Mouse (Mus musculus) skeletal muscle tissue, adult 2 months (tissue): Measurements from ENCODE around the gene Abcb6.

Experiments
- DNase-seq: peaks from one replicate; pipeline ENCODE4 v3.0.0-alpha.2; 2012; ENCODE audit warnings: low read depth, low spot score

The Abcb6 gene

GRCm38 (mm10) chr1:75180105-75180590 is at the start of gene Abcb6:
TSS of gene Abcb6 (minus strand) at chr1:75180392.
- DNase-seq: peak; percentile 80

GRCm38 (mm10) chr1:75229158-75229557 is 49.0 kb upstream of the Abcb6 start:
- DNase-seq: no peak

DNA sequence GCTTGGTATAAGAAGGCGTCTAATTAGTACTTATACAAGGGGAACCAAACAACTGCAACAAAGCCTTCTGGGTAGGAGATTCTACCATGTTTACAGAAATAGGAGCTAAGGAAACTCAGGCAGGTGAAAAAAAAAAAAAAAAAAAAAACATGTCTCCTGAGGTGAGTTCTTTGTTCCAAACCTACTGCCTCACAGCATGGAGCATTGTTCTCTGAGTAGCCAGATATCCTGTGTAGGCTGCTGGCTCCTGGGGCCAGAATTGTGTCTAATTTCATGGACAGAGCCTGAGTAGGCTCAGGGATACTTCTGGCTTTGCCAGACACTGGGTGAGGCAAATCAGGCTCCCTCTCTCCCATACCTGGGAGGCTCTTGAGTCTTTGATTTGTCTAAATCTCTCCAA is 47.5 kb upstream of the Abcb6 start:
- no peak for DNase-seq

DNA sequence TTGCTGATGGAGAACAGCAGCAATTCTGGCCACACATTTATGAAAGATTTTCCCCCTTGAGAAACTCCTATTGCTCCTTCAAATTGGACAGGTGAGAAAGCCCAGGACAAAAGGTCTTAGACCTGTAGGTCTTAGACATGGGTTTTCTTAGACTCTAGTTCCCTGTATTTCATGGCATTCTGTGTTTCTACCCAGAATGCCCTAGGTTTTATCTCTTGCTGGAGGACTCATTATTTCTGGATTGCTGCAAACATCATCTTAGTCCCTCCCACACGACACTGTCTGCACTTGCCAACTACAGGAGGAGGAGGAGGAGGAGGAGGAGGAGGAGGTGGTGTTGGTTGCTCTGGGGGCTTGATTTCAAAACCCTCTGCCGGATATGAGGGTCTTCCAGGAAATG is 45.9 kb upstream of the Abcb6 start:
- DNase-seq: no peak

DNA sequence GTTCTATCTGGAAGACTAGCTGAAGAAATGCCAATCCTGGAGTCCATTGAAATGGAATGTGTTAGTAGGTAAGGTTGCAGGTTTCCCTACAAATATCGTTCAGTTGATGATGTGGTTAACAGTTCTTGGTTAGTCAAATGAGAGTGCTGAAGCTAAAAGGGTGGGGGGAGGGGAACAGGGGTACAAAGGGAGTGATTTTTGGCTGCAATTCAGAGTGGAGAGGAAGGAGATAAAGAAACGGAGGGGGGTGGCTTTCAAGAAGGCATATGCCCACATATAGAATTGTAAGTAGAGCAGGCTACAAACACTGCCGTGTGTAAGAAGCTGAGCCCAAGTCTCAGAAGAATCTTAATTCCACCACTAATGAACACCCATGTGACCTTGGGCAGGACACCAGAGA is 45.3 kb upstream of the Abcb6 start:
- DNase-seq: no peak

DNA sequence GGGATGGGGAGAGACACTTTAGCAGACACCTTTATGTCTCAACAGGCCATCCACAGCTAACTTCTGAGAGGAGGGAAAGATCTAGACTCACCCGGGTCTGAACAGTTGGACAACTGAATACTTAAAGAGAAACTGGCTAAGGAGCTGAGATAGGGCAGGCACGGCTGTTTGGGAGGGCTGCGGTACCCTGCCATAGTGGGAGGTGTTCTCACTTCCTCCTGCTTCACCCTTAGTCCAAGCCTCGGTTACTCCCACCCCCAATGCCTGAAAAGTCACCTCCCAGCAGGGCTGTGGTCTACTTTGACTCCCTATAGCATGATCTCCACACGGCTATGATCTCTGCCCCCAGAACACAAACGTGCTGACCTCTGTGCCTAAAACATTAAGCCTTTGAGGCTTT is 43.3 kb upstream of the Abcb6 start:
- DNase-seq: no peak

- no peak for DNase-seq
These were observed 42.7 kb upstream of the Abcb6 start for GRCm38 (mm10) chr1:75222926-75223325.

DNA sequence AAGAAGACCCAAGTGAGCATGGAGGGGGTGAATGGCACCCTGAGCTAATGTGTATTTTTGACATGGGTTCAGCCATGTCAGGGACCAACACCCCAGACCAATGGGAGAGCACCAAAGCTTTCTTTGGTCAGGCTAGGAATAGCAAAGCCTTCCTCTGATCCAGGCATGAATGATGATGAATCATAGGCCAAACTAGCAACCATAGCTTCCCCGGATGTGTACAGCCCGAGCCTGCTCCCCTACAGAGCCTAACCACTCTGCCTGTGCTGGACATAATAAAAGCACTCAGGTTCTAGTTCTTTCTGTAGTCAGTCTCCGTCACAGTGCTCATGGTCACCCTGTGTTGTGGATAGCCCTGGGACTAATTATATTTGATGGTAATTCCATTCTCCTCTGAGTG is 41.3 kb upstream of the Abcb6 start:
- DNase-seq: no peak

GRCm38 (mm10) chr1:75219531-75219930 is 39.3 kb upstream of the Abcb6 start, which contains the start of gene Tuba4a:
TSS of gene Tuba4a (minus strand) at chr1:75219865.
- DNase-seq: no peak

DNA sequence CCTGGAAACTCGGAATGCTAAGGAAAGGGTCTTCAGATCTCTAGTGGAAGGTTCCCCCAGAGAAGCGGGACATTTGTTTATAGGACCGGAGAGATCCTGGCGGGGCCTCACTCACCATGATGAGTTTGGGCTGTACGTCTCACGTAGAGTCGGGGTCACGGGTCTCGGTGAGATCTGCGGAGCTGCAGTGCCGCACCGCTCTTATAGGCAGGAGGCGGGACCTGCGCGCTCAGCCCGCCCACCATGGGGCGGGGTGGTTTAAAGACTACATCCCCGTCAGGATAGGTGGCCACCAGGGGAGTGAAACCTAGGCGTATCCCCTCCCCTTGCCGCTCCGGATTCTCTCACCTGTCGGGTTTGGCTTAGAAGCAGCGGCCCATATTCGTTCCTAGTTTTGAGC is 38.9 kb upstream of the Abcb6 start:
- DNase-seq: peak; percentile 95

- DNase-seq: peak; percentile 95
These were observed 38.2 kb upstream of the Abcb6 start for GRCm38 (mm10) chr1:75218227-75219001.

GRCm38 (mm10) chr1:75217893-75218226 is 37.7 kb upstream of the Abcb6 start:
- DNase-seq: no peak

DNA sequence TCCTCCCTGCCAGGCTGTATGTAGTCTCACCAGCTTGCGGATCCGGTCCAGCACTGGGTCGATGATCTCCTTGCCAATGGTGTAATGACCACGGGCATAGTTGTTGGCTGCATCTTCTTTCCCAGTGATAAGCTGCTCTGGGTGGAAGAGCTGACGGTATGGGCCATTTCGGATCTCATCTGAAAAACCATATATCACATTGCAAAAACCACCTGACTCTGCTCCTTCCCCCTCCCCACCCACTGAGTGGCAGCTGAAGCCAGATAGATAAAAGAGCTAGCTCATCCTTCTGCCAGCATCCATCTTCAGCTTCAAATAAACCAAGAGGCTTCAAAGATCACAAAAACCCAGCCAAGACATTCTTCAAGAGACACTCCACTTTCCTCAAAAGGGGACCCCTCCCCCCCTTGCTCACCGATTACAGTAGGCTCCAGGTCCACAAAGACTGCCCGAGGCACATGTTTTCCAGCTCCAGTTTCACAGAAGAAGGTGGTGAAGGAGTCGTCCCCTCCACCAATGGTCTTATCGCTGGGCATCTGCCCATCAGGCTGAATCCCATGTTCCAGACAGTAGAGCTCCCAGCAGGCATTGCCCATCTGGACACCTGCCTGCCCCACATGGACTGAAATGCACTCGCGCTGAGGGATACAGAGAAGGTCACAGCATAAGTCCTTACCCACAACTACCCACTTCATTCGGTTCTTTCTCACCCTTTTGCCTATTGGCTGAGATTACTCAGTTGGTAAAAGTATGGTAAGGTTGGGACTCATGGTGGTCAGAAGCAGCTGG is 36.8 kb upstream of the Abcb6 start:
- peak; percentile 80 for DNase-seq

DNA sequence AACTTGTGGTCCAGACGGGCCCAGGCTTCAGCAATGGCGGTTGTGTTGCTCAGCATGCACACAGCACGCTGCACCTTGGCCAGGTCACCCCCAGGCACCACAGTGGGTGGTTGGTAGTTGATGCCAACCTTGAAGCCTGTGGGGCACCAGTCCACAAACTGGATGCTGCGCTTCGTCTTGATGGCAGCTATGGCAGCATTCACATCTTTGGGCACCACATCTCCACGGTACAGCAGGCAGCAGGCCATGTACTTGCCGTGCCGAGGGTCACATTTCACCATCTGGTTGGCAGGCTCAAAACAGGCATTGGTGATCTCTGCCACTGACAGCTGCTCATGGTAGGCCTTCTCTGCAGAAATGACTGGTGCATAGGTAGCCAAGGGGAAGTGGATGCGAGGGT is 35.6 kb upstream of the Abcb6 start:
- peak; percentile 75 for DNase-seq

DNA sequence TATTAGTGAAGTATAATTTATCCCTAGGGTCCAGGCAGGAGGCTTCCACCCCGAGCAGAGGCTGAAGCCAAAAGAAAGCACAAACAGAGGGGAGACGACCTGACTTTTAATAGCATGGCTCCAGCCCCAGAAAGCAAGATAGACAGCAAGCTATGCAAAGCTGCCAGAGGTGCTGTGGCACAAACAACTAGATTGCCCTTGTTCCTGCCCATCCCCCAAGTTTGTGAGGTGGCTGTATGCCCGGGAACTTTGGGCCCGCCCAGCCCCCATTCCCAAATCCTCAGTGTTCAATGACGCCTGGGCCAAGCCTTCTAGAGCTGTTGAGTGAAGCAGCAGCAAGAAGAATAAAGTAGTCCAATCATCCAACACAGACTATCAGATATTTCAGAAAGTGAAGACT is 34.7 kb upstream of the Abcb6 start:
- DNase-seq: no peak

- no peak for DNase-seq
These were observed 34.2 kb upstream of the Abcb6 start for GRCm38 (mm10) chr1:75214442-75214841.

GRCm38 (mm10) chr1:75213096-75213495 is 32.9 kb upstream of the Abcb6 start:
- DNase-seq: no peak

DNA sequence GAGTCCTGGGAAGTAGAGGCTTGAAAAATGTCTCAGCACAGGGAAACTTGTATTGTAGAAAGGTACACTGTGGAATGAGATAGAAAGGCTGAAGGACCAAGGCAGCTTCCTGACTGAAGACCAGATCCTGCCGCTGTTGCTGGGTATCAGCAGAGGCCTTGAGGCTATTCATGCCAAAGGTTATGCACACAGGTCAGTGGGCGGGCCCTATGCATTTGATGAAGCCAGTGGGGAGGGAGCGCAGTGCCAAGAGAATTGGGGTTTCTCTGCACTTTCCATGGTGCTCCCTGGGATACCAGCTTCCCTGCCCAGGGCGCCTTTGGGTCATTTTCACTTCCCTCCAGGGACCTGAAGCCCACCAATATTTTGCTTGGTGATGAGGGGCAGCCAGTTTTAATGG is 32.4 kb upstream of the Abcb6 start:
- DNase-seq: no peak

- no peak for DNase-seq
These were observed 31.0 kb upstream of the Abcb6 start for GRCm38 (mm10) chr1:75211141-75211708.

GRCm38 (mm10) chr1:75210136-75211087 is 30.2 kb upstream of the Abcb6 start, which contains the start of the genes Glb1l and Stk16:
TSS of gene Glb1l (minus strand) at chr1:75210813.
TSS of gene Stk16 (plus strand) at chr1:75210838.
- DNase-seq: peak; percentile 96

GRCm38 (mm10) chr1:75208967-75209678 is 28.9 kb upstream of the Abcb6 start:
- DNase-seq: no peak
